Mouse (Mus musculus): ENCODE data around the gene Raly.
A peak's percentile ranks its signal among the peaks of the same experiment; 100 is the strongest.
"Not testable (repeated sequence)": the region's sequence is repeated elsewhere in the genome, so short reads cannot be mapped to it uniquely, and the experiment has no call there.

Gene Raly

GRCm38 (mm10) chr2:154863672-154864071 is 72.8 kb downstream of the Raly start:
- no peak for DNase-seq

GRCm38 (mm10) chr2:154865696-154866095 is 74.8 kb downstream of the Raly start:
- no peak for DNase-seq

- no peak for DNase-seq
Observed at GRCm38 (mm10) chr2:154868106-154868505, 77.2 kb downstream of the Raly start.

- DNase-seq, result no peak
Observed at GRCm38 (mm10) chr2:154869954-154870641, 79.2 kb downstream of the Raly start.

GRCm38 (mm10) chr2:154876621-154877020 is 85.7 kb downstream of the Raly start:
- DNase-seq, result no peak

- DNase-seq, result no peak
Observed at GRCm38 (mm10) chr2:154891585-154891984, 100.7 kb downstream of the Raly start.

GRCm38 (mm10) chr2:154892201-154893044 is 101.5 kb downstream of the Raly start, which contains the start of gene Eif2s2:
TSS of gene Eif2s2 (minus strand) at chr2:154892935.
- DNase-seq, result peak; percentile 98

GRCm38 (mm10) chr2:154893045-154893385 is 102.1 kb downstream of the Raly start:
- DNase-seq, result no peak

- DNase-seq, result no peak
Observed at GRCm38 (mm10) chr2:154893548-154893947, 102.7 kb downstream of the Raly start.

- DNase-seq, result not testable (repeated sequence)
Observed at GRCm38 (mm10) chr2:154899004-154899403, 108.1 kb downstream of the Raly start.

- not testable (repeated sequence) for DNase-seq
Observed at GRCm38 (mm10) chr2:154899412-154899811, 108.5 kb downstream of the Raly start.

GRCm38 (mm10) chr2:154902111-154902510 is 111.2 kb downstream of the Raly start:
- no peak for DNase-seq

- no peak for DNase-seq
Observed at GRCm38 (mm10) chr2:154905796-154906195, 114.9 kb downstream of the Raly start.

- not testable (repeated sequence) for DNase-seq
Observed at GRCm38 (mm10) chr2:154908223-154908622, 117.3 kb downstream of the Raly start.

GRCm38 (mm10) chr2:154909789-154910188 is 118.9 kb downstream of the Raly start:
- DNase-seq, result peak; percentile 32

- DNase-seq, result no peak
Observed at GRCm38 (mm10) chr2:154915922-154916541, 125.1 kb downstream of the Raly start.

- peak; percentile 42 for DNase-seq
Observed at GRCm38 (mm10) chr2:154916547-154916946, 125.7 kb downstream of the Raly start.

Measured in liver (tissue).